Mouse (Mus musculus) small intestine, adult 2 months (tissue): ENCODE measurements around the gene Hscb. TPM values are rescaled to one million over a fixed set of nuclear protein-coding genes. Genes with fewer than 3 reads are reported as not detected.
"Not testable (repeated sequence)": the region's sequence is repeated elsewhere in the genome, so short reads cannot be mapped to it uniquely, and the experiment has no call there.

Experiments
- H3K27ac ChIP-seq: fragments of 200-500 bp; 2 replicates; pipeline ENCODE4 v1.5.1; 2012; ENCODE audit warnings: low read depth, low read length, control low read depth, inconsistent platforms; ENCODE audit not compliant: insufficient read depth
- H3K27me3 ChIP-seq: fragments of 200-500 bp; 2 replicates; pipeline ENCODE4 v1.6.1; 2012; ENCODE audit warnings: mild to moderate bottlenecking, moderate library complexity, low read length, inconsistent platforms; ENCODE audit not compliant: control insufficient read depth, insufficient read depth
- H3K36me3 ChIP-seq: fragments of 200-500 bp; 2 replicates; pipeline ENCODE4 v1.6.1; 2012; ENCODE audit warnings: mild to moderate bottlenecking, low read length, control low read depth, inconsistent platforms; ENCODE audit not compliant: control insufficient read depth, insufficient read depth
- H3K4me1 ChIP-seq: fragments of 200-500 bp; 2 replicates; pipeline ENCODE4 v1.6.1; 2012; ENCODE audit warnings: low read length, inconsistent platforms, mixed read lengths; ENCODE audit not compliant: control insufficient read depth, insufficient read depth, insufficient read length
- H3K4me3 ChIP-seq: fragments of 200-500 bp; 2 replicates; pipeline ENCODE4 v1.5.1; 2012; ENCODE audit warnings: low read depth, mild to moderate bottlenecking, control low read depth, inconsistent platforms, low read length, moderate library complexity
- CTCF ChIP-seq: fragments of 200-500 bp; IDR thresholded peaks from 2 replicates; pipeline ENCODE4 v1.5.1; 2012; ENCODE audit warnings: low read depth, mild to moderate bottlenecking, control low read depth, inconsistent platforms, low read length, moderate library complexity, mixed read lengths; ENCODE audit not compliant: insufficient replicate concordance, insufficient read length; ENCODE audit errors: extremely low read depth
- POLR2A ChIP-seq: fragments of 200-500 bp; IDR thresholded peaks from 2 replicates; pipeline ENCODE4 v1.6.1; 2012; ENCODE audit warnings: low read depth, mild to moderate bottlenecking, control low read depth, inconsistent platforms, low read length, moderate library complexity
- WGBS: fragments of 180-500 bp; shearing (Covaris S2); methylation state at CpG from one replicate; pipeline ENCODE4 v1.1.7; 2018; 5-methylcytosine and 5-hydroxymethylcytosine counted together
- polyA plus RNA-seq: library from polyadenylated mRNA; depleted of rRNA; stranded (reverse); fragments of >200 nt; gene quantifications from 2 replicates; pipeline ENCODE4 v1.2.3, GENCODE M21; 2012; rRNA removed

Gene Hscb
- 6.2 and 10.5 TPM in 2 replicates for polyA plus RNA-seq

GRCm38 (mm10) chr5:110839678-110840365, at the start of gene Hscb, which contains the start of gene Chek2:
TSS of gene Hscb (minus strand) at chr5:110839777.
TSS of gene Chek2 (plus strand) at chr5:110839979.
- H3K27ac ChIP-seq, result peak within 1 kb of the TSS; percentile 73
- peaks cover 1% of the 10 kb centered on the region; the same call in 1 of the 2 replicates for H3K36me3 ChIP-seq
- no peaks in the 10 kb centered on the region for H3K27me3 ChIP-seq
- H3K4me3 ChIP-seq, result peak within 1 kb of the TSS; percentile 89
- TF ChIP-seq POLR2A (peak; percentile 75), CTCF (peak; percentile 68; the same call in 1 of the 2 replicates)
- WGBS, result under 1% methylated on average over 41 of the region's 41 CpGs
- no peaks in the 10 kb centered on the region; the same call in 1 of the 2 replicates for H3K4me1 ChIP-seq

- Histone ChIP-seq H3K36me3 (no peaks in the 10 kb centered on the region), H3K27ac (no peak overlapping the region), H3K27me3 (no peaks in the 10 kb centered on the region), H3K4me1 (no peaks in the 10 kb centered on the region), H3K4me3 (no peak overlapping the region)
- WGBS, result 94% methylated on average over 4 of the region's 4 CpGs
- TF ChIP-seq POLR2A (no peak), CTCF (no peak)
Measured at GRCm38 (mm10) chr5:110888596-110888995, 49.0 kb upstream of the Hscb start.

- peak within 1 kb of the TSS; percentile 94 for H3K4me3 ChIP-seq
- 0 out of 2 replicates have a peak within 1 kb of the TSS, but pooled peaks have one; percentile 16 for H3K27ac ChIP-seq
- TF ChIP-seq POLR2A (peak; percentile 18; the same call in 1 of the 2 replicates), CTCF (no peak)
- WGBS, result 1% methylated on average over 101 of the region's 101 CpGs
- peaks cover 9% of the 10 kb centered on the region for H3K27me3 ChIP-seq
- H3K36me3 ChIP-seq, result no peaks in the 10 kb centered on the region
- peaks cover 2% of the 10 kb centered on the region; the same call in 1 of the 2 replicates for H3K4me1 ChIP-seq
Measured at GRCm38 (mm10) chr5:110879584-110880374, 40.2 kb upstream of the Hscb start, which contains the start of gene Ttc28. TSS of gene Ttc28 (plus strand) at chr5:110879803.

- peaks cover 9% of the 10 kb centered on the region for H3K27me3 ChIP-seq
- TF ChIP-seq POLR2A (no peak), CTCF (no peak)
- WGBS, result 66% methylated on average over 7 of the region's 7 CpGs
- H3K4me3 ChIP-seq, result peak overlapping the region; percentile 94
- no peaks in the 10 kb centered on the region for H3K36me3 ChIP-seq
- H3K27ac ChIP-seq, result 0 out of 2 replicates have a peak overlapping the region, but pooled peaks have one; percentile 16
- peaks cover 2% of the 10 kb centered on the region; the same call in 1 of the 2 replicates for H3K4me1 ChIP-seq
Measured at GRCm38 (mm10) chr5:110879042-110879441, 39.5 kb upstream of the Hscb start.

- WGBS, result 94% methylated on average over 1 of the region's 1 CpGs
Measured at GRCm38 (mm10) chr5:110878526-110878925, 38.9 kb upstream of the Hscb start.

GRCm38 (mm10) chr5:110877666-110878505, 38.3 kb upstream of the Hscb start:
- Histone ChIP-seq H3K4me3 (no peak overlapping the region), H3K36me3 (no peaks in the 10 kb centered on the region), H3K27ac (no peak overlapping the region), H3K4me1 (peaks cover 2% of the 10 kb centered on the region; the same call in 1 of the 2 replicates), H3K27me3 (peaks cover 9% of the 10 kb centered on the region)
- no peak for TF ChIP-seq CTCF
- no peak for TF ChIP-seq POLR2A
- WGBS, result 91% methylated on average over 5 of the region's 5 CpGs

More at GRCm38 (mm10) chr5:110878526-110878925, 38.9 kb upstream of the Hscb start:
- not testable (repeated sequence) for H3K4me1 ChIP-seq, H3K27ac ChIP-seq, H3K36me3 ChIP-seq, H3K4me3 ChIP-seq, H3K27me3 ChIP-seq

- TF ChIP-seq CTCF, result no peak
- TF ChIP-seq POLR2A, result no peak
- H3K27ac ChIP-seq, result no peak overlapping the region
- peaks cover 2% of the 10 kb centered on the region; the same call in 1 of the 2 replicates for H3K4me1 ChIP-seq
- H3K27me3 ChIP-seq, result peaks cover 9% of the 10 kb centered on the region
- WGBS, result 97% methylated on average over 1 of the region's 1 CpGs
- peaks cover 2% of the 10 kb centered on the region for H3K36me3 ChIP-seq
- no peak overlapping the region for H3K4me3 ChIP-seq
Measured at GRCm38 (mm10) chr5:110875286-110875685, 35.7 kb upstream of the Hscb start.
